Mouse (Mus musculus): ENCODE measurements around the gene Usb1. TPM values are rescaled to one million over a fixed set of nuclear protein-coding genes. Genes with fewer than 3 reads are reported as not detected.

Usb1 gene
- total RNA-seq, 2 experiments from 2014 or later, result 28.2 to 29.5 TPM

DNA sequence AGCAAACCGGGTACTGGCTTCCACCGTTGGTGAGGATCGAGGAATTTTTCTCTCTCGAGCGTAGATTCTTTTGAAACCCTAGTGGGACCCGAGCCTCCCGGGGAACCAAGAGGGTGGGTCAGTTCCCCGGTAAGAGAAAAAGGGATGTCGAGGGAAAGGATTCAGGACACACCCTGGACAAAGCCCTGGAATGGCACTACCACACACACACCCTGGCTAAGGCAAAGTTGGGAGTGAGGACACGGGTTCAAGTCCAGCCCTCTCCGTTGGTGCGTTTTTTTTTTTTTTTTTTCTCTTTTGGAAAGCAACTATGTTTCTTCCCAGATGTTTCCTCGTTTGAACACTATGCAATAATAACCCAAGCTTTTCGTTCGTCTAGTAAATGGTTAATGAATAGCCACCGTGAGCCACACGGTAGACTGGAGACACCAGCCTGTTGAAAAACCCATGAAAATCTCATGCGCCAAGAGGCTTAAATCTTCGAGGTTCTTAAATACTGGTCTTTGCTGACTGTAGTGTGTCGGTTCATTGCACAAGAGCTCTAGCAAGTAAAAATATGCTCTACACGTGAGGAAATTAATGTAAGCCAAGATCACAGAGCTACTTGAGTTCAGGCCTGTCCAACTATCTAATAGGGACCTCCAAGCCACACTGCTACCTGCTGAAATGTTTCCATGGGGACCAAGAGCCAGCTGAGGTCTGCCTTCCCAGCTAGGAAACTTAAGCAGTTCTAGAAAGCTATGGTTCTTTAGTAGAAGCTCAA lies 534 bp downstream of the Usb1 start:
- ATAC-seq (ENCODE audit: poor library complexity, severe bottlenecking), result no peak

DNA sequence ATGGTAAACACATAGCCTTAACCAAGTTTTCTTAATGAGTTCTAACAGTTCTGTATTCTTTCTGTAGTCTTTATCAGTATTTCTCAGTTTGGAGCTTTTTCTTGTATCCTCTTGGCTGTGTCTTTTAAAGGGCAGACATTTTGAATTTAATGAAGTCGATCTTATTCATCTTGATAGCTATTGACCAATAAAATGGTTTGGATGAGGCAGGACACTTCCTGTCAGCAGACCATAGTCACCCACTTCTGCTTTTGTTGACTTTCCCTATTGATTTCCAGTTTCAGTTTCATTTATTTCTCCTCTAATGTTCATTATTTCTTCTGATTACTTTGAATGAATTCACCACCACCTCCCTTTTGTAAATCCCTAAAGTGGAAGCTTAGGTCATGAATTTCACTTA lies 3.6 kb downstream of the Usb1 start:
- ATAC-seq (ENCODE audit: poor library complexity, severe bottlenecking), result peak; percentile 32

DNA sequence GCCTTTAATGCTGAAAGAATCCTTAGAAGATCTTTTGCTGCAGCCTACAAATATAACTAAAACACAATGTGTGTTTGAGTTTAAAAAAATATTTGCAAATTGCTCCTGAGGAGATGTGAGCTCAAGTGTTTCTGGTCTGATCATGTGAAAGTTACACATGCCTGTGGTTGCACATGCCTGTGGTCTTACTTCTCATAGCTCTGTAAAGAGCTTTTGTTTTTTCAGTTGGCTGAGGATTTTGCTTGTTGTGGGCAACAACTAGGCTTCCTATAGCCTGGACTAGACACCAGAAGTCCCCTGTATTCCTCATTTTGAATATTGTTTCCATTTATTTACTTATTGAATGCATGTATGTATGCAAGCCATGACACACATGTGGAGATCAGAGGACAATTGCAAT lies 4.3 kb downstream of the Usb1 start:
- no peak for ATAC-seq (ENCODE audit: poor library complexity, severe bottlenecking)

DNA sequence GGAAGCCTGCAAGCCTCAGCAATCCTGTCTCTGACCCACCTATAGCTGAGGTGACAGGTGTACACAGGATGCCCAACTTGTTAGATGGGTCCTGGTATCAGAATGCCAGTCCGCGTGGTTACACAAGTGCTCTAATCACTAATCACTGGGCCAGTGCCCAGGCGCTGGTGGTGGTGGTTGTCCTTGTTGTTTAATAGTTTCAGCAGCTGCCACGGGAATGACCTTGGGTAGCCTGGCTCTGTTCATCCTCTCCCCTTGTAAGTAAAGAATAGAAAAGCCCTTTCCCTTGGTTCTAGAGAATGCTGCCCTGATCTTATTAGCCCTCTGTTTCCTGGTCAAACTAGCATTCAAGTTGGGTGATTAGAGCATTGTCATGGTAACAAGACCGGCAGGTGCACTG lies 9.6 kb downstream of the Usb1 start:
- ATAC-seq (ENCODE audit: poor library complexity, severe bottlenecking), result no peak

DNA sequence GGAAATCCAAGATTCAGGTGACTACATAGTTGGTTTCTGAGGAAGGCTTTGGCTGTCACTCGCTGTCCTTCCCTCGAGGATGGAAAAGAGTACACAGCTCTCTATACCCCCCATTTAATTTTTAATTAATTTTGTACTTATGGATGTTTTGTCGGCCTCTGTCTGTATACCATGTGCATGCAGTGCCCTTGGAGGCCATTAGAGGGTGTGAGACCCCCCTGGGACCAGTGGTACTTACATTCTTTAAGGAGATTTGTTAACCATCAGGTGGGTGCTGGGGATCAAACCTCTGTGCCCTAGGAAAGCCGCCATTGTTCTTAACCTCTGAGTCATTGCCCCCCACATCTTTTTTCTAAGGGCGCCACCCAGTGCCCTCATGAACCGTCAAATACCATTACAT lies 12.6 kb downstream of the Usb1 start:
- ATAC-seq (ENCODE audit: poor library complexity, severe bottlenecking), result no peak

DNA sequence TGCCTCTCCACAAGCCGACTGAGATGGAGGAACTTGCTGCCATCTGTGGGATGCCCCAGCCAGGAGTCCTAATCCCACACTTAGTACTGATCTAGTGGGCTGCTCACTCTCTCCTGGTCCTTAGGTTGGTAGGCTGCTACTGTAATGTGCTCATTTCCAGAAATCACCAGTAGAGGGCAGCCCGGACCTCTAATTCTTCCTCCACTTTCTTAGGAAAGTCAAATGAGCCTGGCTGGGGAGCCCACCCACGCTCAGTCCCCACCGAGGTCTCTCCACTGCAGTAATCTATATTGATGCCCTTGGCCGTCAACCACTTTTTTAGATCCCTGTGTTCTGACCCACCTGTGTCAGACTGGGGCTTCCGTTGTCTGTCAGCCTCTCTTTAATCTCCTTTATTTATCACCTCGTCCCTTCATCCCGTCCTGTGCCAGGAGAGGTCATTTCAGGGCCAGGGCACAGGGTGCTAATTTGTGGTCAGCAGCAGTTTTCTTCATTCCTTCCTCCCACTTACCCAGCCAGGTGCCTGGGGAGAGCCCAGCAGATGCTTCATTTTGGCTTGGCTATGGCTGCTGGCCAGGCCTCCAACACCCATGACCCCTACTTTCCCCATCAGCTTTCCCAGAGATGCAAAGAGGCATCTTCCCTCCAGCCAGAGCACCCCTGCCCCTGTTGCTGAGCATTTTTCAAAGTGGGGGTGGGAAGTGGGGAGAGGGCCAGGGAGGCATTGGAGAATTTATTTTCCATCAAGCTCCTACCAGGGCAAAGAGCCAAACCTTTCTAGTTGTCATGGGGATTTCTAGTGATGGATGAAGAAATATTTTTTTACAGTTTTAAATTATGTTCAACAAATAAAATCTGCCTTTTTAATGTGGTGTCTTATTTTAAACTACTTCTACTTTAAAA lies 14.8 kb downstream of the Usb1 start:
- ATAC-seq (ENCODE audit: poor library complexity, severe bottlenecking), result peak; percentile 58

DNA sequence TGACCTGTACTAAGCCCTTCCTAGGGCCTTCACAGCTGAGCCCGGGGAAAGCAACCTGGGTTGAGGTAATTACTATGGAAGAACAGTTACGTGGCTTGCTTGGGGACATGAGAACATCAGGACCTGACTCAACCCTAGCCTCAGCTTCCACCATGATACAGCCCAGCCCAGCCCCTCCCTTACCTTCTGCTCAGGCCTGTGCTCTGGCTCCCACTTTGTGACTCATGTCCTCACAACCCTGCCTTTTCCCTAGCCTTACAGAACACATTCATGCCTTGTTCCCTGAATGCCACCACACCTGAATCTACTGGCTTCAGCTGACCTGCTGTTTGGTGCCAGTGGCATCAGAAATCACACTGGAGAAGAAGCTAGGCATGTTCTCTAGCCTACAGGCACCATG lies 16.3 kb downstream of the Usb1 start:
- ATAC-seq (ENCODE audit: poor library complexity, severe bottlenecking), result no peak

DNA sequence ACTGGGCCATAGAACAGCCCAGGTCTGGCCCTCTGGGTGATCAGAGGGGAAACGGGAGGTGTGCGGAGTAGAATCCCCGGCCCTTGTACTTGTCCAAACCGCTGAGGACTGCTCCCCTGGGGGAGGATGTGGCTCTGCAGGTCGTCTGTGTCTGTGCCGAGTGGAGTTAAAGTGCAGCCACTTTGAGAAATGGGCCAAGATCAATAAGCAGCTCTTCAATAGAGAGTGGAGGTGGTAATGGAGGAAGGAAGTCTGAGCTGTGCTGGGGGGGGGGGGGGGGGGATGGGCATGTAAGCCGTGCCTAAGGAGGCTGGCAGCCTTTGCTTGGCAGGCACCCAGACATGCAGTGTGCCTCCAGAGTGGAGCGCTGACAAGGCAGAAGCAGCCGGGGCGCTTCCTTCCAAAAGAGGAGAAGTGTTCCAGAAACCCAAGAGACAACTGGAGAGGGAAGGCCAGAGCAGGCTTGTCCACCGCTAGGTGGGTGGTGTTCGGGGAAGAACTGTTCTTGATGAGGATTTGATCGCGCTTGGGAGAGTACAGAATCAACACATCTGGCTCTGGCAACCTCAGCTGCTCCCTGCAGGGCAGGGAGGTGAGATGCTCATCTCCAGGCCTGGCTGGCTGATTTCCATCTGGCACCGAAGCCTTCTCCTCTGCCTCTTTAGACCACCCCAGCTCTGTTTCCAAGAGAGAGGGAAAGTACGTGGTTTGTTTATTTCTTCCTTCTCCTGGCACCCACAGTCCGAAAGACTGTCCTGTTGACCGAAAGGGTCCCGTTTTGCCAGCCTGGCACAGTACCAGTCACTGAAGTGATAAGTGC lies 16.9 kb downstream of the Usb1 start:
- ATAC-seq (ENCODE audit: poor library complexity, severe bottlenecking), result no peak

DNA sequence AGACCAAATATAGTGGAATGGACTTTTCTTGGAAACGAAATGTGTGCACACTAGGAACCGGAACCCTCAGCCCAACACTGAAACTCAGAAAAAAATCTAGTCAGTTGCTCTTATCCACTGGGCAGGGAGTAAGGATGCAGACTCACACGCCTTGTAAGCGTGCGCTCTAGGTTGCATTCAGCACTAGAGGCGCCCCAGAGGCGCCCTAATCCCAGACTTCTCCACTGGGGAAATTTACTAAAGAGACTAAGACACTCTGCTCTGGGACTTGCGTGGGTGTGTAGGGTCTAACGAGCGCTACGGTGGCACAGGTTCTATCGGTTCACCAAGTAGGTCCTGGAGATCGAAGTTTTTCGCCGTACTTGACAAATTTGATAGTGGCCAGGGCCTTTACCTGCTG lies 19.4 kb downstream of the Usb1 start:
- ATAC-seq (ENCODE audit: poor library complexity, severe bottlenecking), result no peak

DNA sequence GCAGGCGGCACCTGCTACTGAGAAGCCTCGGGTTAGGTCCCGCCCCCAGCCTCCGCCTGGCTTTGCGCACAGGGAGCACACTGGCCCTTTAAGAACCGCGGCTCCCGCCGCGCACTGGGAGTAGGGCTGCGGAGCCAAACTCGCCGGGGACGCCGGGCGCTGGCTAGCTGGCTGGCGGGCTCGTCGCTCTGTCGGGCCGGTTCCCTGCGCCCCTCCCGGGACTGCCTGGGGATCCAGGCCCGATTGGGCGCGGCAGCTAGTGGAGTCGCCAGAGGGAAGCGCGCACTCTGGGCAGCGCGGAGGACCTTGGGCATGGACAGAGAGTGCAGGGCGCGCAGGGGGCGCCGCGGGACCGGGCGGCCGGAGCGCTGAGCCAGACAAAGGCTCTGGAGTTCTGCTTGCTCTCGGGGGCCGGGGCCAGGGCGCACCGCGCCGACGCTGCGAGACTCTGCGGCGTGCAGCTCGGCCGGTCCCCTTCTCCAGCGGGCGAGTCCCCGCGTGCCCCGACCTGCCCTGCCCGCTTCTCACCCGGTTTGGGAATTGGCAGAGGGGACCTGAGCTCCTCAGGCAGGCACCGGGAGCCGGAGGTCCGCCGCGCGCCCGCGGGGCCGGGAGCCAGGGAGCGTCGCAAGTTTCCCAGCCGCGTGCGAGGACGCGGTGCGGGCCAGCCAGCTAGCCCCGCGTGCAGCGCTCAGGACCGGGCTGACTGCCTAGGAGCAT lies 20.2 kb downstream of the Usb1 start, which contains the start of gene Mmp15:
Gene Mmp15, plus strand, starts transcription at position 118 of the 720 bp plus-strand sequence.
- no peak for ATAC-seq (ENCODE audit: poor library complexity, severe bottlenecking)

DNA sequence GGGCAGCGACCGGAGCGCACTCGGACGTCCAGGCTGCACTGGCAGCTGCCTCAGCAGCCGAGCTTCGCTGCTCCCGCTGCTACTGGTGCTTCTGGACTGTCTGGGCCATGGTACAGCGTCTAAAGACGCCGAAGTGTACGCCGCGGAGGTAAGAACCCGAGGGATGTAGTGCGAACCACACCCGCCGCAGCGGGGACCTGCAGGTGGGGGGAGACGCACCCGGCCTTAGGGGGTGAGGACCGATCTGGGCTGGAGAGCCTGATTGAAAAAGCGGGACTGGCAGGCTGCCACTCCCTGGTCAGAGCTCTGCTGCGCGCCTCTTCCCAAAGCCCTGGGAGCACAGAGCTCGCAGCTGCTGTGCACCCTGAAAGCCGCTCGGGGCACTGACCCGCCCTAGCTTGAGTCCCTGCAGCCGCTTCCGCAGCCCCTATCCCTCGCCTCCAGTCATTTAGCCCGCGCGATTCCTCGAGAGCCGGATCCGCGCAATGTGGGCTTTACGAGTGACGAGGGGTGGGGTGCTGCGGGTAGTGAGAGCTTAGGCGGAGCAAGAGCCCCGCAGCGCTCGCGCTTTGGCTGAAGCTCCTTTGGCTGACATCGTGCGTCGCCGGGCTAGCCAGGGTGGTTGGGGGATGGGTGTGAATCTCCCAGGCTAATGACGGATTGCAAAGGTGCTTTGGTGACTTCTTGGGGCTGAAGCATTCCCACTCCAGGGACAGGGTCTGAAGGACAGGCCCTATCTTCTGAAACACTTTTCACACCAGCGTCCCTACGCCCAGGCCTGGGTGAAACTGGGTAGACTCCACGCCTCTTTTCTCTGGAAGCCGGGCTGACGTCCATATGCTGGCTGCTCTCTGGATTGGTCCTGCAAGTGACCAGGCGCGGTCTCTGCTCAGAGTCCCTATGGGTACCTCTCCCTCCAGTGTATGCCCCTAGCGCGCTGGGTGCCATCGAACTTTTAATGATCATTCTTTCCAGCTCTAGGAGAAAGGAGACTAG lies 21.1 kb downstream of the Usb1 start:
- ATAC-seq (ENCODE audit: poor library complexity, severe bottlenecking), result no peak

DNA sequence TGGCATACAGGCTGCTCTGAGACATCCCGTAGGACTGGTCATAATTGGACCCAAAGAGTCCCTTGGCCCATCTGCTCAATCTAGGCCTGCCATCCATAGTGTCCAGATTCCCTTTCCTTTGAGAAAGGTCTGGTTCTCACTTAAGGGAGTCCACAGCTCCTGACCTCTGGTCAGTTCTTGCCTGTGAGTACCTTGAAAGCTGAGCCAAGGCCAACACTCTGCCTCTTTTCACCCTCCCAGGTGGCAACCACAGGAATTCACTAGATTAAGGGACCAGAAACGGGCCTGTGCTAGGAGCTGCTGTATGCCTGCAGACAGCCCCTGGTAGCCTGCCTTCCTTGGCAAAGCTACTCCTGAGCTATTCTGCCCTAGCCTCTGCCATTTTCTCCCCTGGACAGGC lies 22.5 kb downstream of the Usb1 start:
- ATAC-seq (ENCODE audit: poor library complexity, severe bottlenecking), result no peak

DNA sequence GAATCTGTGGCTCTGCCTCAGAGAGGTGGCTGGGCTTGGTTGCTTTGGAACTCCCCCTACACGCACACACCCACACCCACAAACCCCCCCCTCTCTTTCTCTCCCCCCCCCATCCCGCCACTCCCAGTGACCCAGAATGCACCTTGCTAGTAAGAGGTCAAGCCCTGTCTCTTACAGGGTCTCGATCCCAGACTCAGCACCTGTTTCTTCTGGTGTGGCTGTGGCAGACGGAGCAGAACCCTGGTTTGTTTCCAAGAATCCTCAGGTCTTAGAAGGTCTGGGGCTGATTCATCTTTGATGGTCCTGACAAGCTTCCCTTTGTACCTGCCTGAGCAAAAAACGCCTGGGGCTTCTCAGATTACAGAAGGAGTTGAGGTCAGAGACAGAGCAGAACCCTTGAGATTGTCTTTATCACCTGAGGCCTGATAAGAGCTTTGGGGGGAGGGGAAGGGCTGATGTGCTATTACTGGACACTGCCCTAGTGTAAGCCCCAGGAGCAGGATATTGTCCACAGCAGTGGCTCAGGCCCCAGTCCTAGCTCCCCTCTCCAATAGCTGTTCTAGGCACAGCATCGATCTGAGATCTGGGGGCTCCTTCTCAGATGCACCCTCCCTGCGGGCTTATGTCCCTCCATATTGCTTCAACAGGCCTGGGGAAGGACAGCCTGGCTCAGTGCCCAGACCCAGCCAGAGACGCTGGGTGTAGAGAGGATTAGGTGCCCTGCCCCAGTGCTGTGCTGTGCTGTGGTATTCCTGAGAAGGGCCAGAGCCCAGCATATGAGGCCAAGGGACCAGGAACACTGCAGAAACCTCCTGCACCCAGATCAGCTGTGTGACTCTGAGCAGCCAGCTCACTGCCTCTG lies 26.7 kb downstream of the Usb1 start:
- no peak for ATAC-seq (ENCODE audit: poor library complexity, severe bottlenecking)

DNA sequence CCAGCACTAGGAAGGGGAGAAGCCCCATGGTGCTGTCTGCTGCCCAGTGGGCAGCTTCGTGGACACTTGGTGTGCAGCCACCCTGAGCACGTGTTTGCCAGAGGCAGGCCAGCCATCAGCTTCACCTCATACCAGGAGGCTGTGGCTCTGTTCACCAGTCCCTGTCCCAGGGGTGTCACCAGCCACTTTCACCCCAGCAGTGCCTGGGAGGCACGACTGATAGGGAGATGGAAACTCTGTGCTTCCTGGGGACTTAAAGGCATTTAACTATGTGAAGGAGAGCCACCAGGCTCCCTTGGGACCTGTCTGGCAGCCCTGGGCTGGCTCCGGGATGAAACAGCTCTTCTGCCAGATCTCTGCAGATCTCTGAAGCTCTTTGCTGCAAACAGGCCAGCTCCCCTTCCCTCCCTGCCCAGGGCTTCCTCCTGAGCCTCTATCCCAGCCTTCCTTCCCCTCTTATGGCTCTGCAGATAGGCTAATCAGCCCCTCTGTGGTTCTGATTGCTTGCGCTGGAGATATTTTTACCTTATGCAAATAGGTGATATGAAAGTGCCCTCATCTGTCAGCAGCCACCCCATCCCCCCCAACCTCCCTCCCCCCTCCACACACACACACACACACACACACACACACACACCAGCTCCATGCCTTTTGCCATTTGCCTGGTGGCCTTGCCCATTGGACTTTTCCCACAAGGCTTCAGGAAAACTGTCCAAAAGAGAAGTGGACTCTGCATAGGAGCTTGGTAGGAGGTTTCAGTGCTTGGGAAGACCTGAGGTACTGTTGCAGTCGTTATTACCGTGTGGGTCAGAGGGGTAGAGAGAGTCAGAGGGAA lies 28.3 kb downstream of the Usb1 start:
- ATAC-seq (ENCODE audit: poor library complexity, severe bottlenecking), result no peak

DNA sequence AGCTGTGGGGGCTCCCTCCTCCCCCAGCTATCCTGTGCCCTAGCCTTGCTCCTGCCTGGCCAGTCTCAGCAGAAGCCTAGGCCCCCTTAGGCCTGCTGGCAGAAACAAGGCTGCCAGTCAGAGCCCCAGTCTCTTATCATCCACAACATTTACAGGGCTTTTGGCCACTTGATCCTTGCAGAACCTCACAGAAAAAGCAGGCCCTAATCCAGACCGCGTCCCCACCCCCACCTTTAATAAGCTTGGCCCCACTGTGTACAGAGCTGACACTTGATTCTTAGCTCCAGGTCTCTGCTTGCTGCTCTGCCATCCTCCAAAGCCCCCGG lies 28.9 kb downstream of the Usb1 start:
- ATAC-seq (ENCODE audit: poor library complexity, severe bottlenecking), result no peak

DNA sequence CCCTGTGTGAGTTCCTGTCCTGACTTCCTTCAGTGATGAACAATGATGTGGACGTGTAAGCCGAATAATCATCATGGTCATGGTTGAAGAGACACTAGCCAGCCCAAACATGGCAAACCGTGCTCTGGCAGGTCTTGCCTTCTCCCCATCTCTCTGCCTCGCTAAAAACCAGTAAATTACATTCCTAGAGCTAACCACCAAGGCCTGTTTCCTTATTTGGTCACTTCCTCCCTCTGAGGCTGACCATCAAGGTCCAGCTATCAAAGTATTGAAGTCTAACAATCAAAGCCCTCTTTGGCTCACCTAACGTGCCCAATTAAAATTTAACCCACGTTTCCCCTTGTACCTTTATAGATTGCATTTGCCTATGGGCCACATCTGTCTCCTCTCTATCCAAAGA lies 30.2 kb downstream of the Usb1 start:
- ATAC-seq (ENCODE audit: poor library complexity, severe bottlenecking), result no peak

DNA sequence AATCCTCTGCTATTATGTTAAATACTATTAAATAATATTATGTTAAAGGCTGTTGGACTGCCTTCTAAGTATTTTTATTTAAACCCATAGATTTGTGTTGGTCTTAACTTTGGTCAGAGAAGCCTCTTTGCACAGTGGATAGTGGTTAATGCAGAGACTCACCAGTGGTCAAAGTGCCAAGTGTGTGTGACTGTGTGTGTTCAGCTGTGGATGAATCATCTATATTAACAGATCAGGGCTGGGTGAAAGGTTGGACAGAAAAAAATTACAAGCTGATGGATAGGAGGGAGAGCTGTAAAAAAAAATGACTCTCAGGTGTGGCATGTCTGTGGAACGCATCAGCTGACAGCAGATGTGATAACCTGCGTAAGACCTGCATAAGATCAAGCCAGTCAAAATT lies 31.8 kb downstream of the Usb1 start:
- ATAC-seq (ENCODE audit: poor library complexity, severe bottlenecking), result no peak

All from megakaryocyte, adult 5-6 weeks (primary cell).